Mouse (Mus musculus) C2C12 (cell line): ENCODE data around the gene Raly. TPM values are rescaled to one million over a fixed set of nuclear protein-coding genes. Genes with fewer than 3 reads are reported as not detected.

Experiments used
- H3K27me3 ChIP-seq: one replicate; pipeline ENCODE4 v1.6.1; 2011; ENCODE audit not compliant: control insufficient read depth, insufficient read depth, insufficient read length
- H3K36me3 ChIP-seq: one replicate; pipeline ENCODE4 v1.6.1; 2011; ENCODE audit not compliant: control insufficient read depth, insufficient read depth
- H3K4me3 ChIP-seq: one replicate; pipeline ENCODE4 v1.5.1; 2011; ENCODE audit warnings: mild to moderate bottlenecking, control low read depth; ENCODE audit not compliant: poor library complexity, insufficient read depth, severe bottlenecking
- H3K79me2 ChIP-seq: one replicate; pipeline ENCODE4 v1.6.1; 2011; ENCODE audit not compliant: control insufficient read depth, insufficient read depth
- H3K79me3 ChIP-seq: one replicate; pipeline ENCODE4 v1.6.1; 2011; ENCODE audit warnings: low read depth, control low read depth
- H3ac ChIP-seq: one replicate; pipeline ENCODE3; 2011; ENCODE audit warnings: low read depth; ENCODE audit not compliant: control insufficient read depth, insufficient read length
- CEBPB ChIP-seq: IDR thresholded peaks from one replicate; pipeline ENCODE4 v1.6.1; 2011; ENCODE audit warnings: low read depth, mild to moderate bottlenecking, control low read depth, moderate library complexity
- CTCF ChIP-seq: IDR thresholded peaks from one replicate; pipeline ENCODE4 v1.5.1; 2011; ENCODE audit not compliant: control insufficient read depth, insufficient read depth, insufficient read length
- FOSL1 ChIP-seq: IDR thresholded peaks from one replicate; pipeline ENCODE4 v1.8.0; 2011; ENCODE audit warnings: mild to moderate bottlenecking, low read length; ENCODE audit not compliant: poor library complexity, insufficient read depth, severe bottlenecking
- MAX ChIP-seq: IDR thresholded peaks from one replicate; pipeline ENCODE4 v1.6.1; 2011; ENCODE audit warnings: mild to moderate bottlenecking, control low read depth
- MYOD1 ChIP-seq: IDR thresholded peaks from one replicate; pipeline ENCODE4 v1.6.1; 2011; ENCODE audit warnings: low read depth; ENCODE audit not compliant: control insufficient read depth, insufficient read length
- MYOG ChIP-seq: IDR thresholded peaks from one replicate; pipeline ENCODE4 v1.6.1; 2011; ENCODE audit not compliant: control insufficient read depth, insufficient read length; ENCODE audit errors: extremely low read depth
- USF1 ChIP-seq: IDR thresholded peaks from one replicate; pipeline ENCODE4 v1.6.1; 2011; ENCODE audit warnings: low read depth, mild to moderate bottlenecking, control low read depth, moderate library complexity
- polyA plus RNA-seq: library from polyadenylated mRNA; unstranded; fragments of >200 nt; fragmentation: generic; extraction: Trizol; gene quantifications from one replicate; pipeline ENCODE4 v1.2.1, GENCODE M21; 2012; ENCODE audit warnings: missing spikeins

Raly gene
- polyA plus RNA-seq, 1 experiment = 358 TPM

- Histone ChIP-seq H3K79me3 (peaks cover 90% of the 10 kb centered on the region), H3K36me3 (peaks cover 7% of the 10 kb centered on the region), H3ac (no peak overlapping the region), H3K4me3 (no peak overlapping the region), H3K27me3 (no peaks in the 10 kb centered on the region), H3K79me2 (peaks cover 99% of the 10 kb centered on the region)
- TF ChIP-seq CEBPB = no peak
- TF ChIP-seq MYOD1 = no peak
- no peak for TF ChIP-seq MAX
- TF ChIP-seq CTCF = no peak
- TF ChIP-seq USF1 = no peak
- no peak for TF ChIP-seq FOSL1
- TF ChIP-seq MYOG = no peak
Observed at GRCm38 (mm10) chr2:154803372-154803771, 12.5 kb downstream of the Raly start.

DNA sequence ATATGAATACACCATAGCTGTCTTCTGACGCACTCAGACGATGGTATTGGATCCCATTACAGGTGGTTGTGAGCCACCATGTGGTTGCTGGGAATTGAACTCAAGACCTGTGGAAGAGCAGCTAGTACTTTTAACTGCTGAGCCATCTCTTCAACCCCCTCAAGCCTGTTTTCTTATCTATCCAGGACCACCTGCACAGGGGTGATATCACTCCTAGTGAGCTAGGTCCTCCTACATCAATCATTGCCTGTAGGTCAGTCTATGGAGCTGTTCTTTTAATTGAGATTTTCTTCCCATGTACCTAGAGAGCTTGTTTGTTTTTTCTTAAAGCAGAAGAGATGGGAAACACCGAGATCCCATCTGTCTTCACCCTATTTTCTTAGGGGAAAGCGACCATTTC is 12.9 kb downstream of the Raly start:
- Histone ChIP-seq H3K27me3 (no peaks in the 10 kb centered on the region), H3ac (no peak overlapping the region), H3K79me2 (peaks cover 99% of the 10 kb centered on the region), H3K4me3 (no peak overlapping the region), H3K36me3 (peaks cover 7% of the 10 kb centered on the region), H3K79me3 (peaks cover 90% of the 10 kb centered on the region)
- no peak for TF ChIP-seq CTCF
- no peak for TF ChIP-seq MAX
- no peak for TF ChIP-seq MYOG
- TF ChIP-seq FOSL1 = no peak
- TF ChIP-seq CEBPB = no peak
- no peak for TF ChIP-seq USF1
- TF ChIP-seq MYOD1 = no peak

DNA sequence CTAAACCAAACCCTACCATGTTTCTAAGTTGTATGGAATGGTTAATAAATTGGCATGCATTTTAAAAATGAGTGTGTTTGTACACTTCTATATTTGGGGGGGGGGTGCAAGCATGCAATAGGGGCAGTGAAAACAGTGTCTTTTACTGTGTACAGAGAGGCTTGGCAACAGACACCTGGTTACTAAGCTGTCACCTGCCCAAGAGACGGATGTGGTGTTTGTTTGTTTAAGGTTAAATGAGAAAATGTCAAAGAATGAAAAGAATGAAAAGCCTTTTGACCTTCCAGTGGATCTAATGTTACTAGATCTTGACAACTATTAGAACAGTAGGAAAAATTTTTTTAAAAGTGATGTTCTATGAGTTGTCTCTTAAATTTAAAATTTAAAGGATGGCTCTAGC is 16.8 kb downstream of the Raly start:
- peaks cover 13% of the 10 kb centered on the region for H3K36me3 ChIP-seq
- peaks cover 98% of the 10 kb centered on the region for H3K79me3 ChIP-seq
- peaks cover 100% of the 10 kb centered on the region for H3K79me2 ChIP-seq
- no peak overlapping the region for H3ac ChIP-seq
- H3K4me3 ChIP-seq = no peak overlapping the region
- H3K27me3 ChIP-seq = no peaks in the 10 kb centered on the region
- TF ChIP-seq MYOG = no peak
- TF ChIP-seq USF1 = no peak
- TF ChIP-seq FOSL1 = no peak
- no peak for TF ChIP-seq MAX
- no peak for TF ChIP-seq CTCF
- TF ChIP-seq MYOD1 = no peak
- TF ChIP-seq CEBPB = no peak

DNA sequence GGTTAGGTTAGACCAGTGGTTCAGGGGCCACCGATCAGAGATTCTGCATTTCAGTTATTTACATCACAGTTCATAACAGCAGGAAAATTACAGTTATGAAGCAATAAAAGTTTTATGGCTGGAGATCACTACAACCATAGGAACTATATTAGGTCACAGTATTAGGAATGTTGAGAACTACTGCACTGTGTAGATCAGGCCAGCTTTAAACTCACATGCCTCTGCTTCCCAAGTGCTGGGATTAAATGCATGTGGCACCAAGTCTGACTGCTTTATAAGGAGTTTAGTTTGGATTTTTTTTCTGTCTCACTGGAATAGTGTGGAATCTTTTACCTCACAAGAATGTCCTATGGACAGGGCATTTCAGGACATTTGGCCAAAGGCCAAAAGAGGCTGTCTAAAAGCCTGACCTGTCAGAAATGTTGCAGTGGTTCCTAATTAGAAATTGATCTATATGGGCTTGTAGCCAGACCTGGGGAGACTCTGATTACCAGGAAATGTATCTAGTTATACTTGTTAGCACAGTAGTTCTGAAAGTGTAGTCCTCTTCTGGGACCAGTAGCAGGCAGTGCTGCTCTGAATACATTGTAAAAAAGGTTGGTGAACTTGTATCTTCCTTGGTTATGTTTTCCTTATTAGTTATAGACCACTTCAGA is 18.3 kb downstream of the Raly start:
- H3K36me3 ChIP-seq = peaks cover 13% of the 10 kb centered on the region
- peaks cover 99% of the 10 kb centered on the region for H3K79me3 ChIP-seq
- no peaks in the 10 kb centered on the region for H3K27me3 ChIP-seq
- H3K79me2 ChIP-seq = peaks cover 100% of the 10 kb centered on the region
- no peak overlapping the region for H3K4me3 ChIP-seq
- TF ChIP-seq MYOD1 (no peak), FOSL1 (no peak), MAX (no peak), USF1 (no peak)
- no peak overlapping the region for H3ac ChIP-seq

DNA sequence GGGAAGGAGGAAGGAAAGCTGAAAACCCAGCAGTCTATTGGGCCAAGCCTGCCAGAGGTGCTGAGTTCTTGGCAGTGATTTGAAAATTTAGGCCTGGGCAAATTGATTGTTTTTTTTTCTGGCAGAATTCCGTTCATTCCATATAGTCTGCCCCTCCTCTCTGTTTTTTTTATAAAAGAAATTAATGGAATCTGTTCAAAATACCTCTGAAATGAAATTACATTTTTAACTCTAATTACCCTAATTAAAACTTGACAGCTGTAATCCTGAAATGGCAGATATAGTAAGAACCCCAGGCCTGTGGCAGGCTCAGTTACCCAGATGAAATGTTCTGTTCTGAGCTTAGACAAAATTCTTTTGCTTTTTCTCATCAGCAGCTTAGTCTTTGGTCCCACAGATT is 19.9 kb downstream of the Raly start:
- TF ChIP-seq CEBPB (no peak), MAX (no peak), USF1 (no peak), MYOG (no peak), FOSL1 (no peak), CTCF (no peak), MYOD1 (no peak)
- Histone ChIP-seq H3ac (no peak overlapping the region), H3K4me3 (no peak overlapping the region), H3K27me3 (no peaks in the 10 kb centered on the region), H3K36me3 (peaks cover 13% of the 10 kb centered on the region), H3K79me2 (peaks cover 100% of the 10 kb centered on the region), H3K79me3 (peaks cover 99% of the 10 kb centered on the region)

- no peak for TF ChIP-seq MYOD1
- TF ChIP-seq USF1 = no peak
- TF ChIP-seq MYOG = no peak
- no peak for TF ChIP-seq FOSL1
- Histone ChIP-seq H3K4me3 (no peak overlapping the region), H3K36me3 (peaks cover 6% of the 10 kb centered on the region), H3K27me3 (no peaks in the 10 kb centered on the region), H3K79me3 (peaks cover 99% of the 10 kb centered on the region), H3K79me2 (peaks cover 100% of the 10 kb centered on the region), H3ac (no peak overlapping the region)
Observed at GRCm38 (mm10) chr2:154813426-154813825, 22.5 kb downstream of the Raly start.
